Mouse (Mus musculus): ENCODE data around the gene Fbxo31. TPM values are rescaled to one million over a fixed set of nuclear protein-coding genes. Genes with fewer than 3 reads are reported as not detected.

The Fbxo31 gene
- polyA plus RNA-seq, 1 experiment from 2014 or later = 17.0 TPM

GRCm38 (mm10) chr8:121559801-121560200 is 18.8 kb downstream of the Fbxo31 start:
- peaks cover 48% of the 10 kb centered on the region for H3K36me3 ChIP-seq

GRCm38 (mm10) chr8:121558538-121558937 is 20.1 kb downstream of the Fbxo31 start:
- H3K4me3 ChIP-seq = no peak overlapping the region
- H3K27ac ChIP-seq = no peak overlapping the region
- no peak for DNase-seq (ENCODE audit: low spot score)
- H3K27me3 ChIP-seq (ENCODE audit: insufficient read depth, poor library complexity, severe bottlenecking) = no peaks in the 10 kb centered on the region
- H3K4me1 ChIP-seq = peaks cover 17% of the 10 kb centered on the region
- 90% methylated on average over 16 of the region's 16 CpGs for WGBS
- H3K36me3 ChIP-seq = peaks cover 55% of the 10 kb centered on the region
- H3K9me3 ChIP-seq = no peaks in the 10 kb centered on the region

More at GRCm38 (mm10) chr8:121559801-121560200, 18.8 kb downstream of the Fbxo31 start:
- H3K4me3 ChIP-seq = no peak overlapping the region
- no peaks in the 10 kb centered on the region for H3K9me3 ChIP-seq
- peaks cover 26% of the 10 kb centered on the region for H3K4me1 ChIP-seq
- no peak for DNase-seq (ENCODE audit: low spot score)
- no peaks in the 10 kb centered on the region for H3K27me3 ChIP-seq (ENCODE audit: insufficient read depth, poor library complexity, severe bottlenecking)
- H3K27ac ChIP-seq = no peak overlapping the region
- 91% methylated on average over 12 of the region's 12 CpGs for WGBS

DNA sequence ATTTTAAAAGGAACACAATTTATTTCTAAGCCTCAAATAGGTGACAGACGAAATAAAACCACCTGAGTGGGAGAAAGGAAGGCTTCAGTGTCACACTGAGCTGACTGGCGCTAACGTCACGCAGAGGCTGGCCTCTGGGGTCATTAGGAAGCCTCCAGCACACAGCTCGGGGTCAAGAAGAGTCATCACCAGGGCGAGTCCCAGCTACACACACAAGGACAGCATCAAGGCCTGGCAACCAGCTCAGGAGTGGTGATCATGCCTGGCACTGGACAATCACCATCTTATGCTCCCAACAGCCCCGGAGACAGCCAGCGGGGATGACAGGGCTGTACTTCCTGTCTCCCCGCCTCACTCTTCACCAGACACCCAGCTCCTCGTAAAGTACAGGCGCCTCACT is 20.9 kb downstream of the Fbxo31 start:
- Histone ChIP-seq H3K4me1 (peaks cover 10% of the 10 kb centered on the region), H3K27me3 (ENCODE audit: insufficient read depth, poor library complexity, severe bottlenecking) (no peaks in the 10 kb centered on the region), H3K9me3 (no peaks in the 10 kb centered on the region), H3K36me3 (peaks cover 62% of the 10 kb centered on the region), H3K4me3 (no peak overlapping the region), H3K27ac (no peak overlapping the region)
- no peak for DNase-seq (ENCODE audit: low spot score)
- 89% methylated on average over 11 of the region's 11 CpGs for WGBS

GRCm38 (mm10) chr8:121553831-121554475 is 24.7 kb downstream of the Fbxo31 start:
- peaks cover 83% of the 10 kb centered on the region for H3K36me3 ChIP-seq
- 93% methylated on average over 32 of the region's 32 CpGs for WGBS
- H3K4me3 ChIP-seq = no peak overlapping the region
- H3K9me3 ChIP-seq = no peaks in the 10 kb centered on the region
- peaks cover 14% of the 10 kb centered on the region for H3K4me1 ChIP-seq
- no peak overlapping the region for H3K27ac ChIP-seq
- DNase-seq (ENCODE audit: low spot score) = no peak
- H3K27me3 ChIP-seq (ENCODE audit: insufficient read depth, poor library complexity, severe bottlenecking) = no peaks in the 10 kb centered on the region

DNA sequence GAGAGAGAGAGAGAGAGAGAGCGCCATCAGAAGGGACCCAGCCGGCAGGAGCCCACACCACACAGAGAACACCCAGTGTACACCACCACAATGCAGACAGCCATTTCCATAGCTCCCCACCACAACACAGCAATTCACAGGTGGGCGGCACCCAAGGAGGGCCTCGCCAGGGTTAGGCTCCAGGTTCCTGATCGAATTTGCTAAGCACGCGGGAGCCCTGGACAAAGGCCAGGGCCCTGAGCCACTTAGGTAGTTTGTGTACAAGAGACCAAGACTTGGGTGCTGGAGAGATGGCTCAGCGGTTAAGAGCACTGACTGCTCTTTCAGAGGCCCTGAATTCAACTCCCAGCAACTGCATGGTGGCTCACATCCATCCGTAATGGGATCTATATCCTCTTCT is 26.1 kb downstream of the Fbxo31 start:
- Histone ChIP-seq H3K4me3 (no peak overlapping the region), H3K9me3 (no peaks in the 10 kb centered on the region), H3K27me3 (ENCODE audit: insufficient read depth, poor library complexity, severe bottlenecking) (no peaks in the 10 kb centered on the region), H3K36me3 (peaks cover 69% of the 10 kb centered on the region), H3K27ac (no peak overlapping the region), H3K4me1 (peaks cover 15% of the 10 kb centered on the region)
- 91% methylated on average over 9 of the region's 9 CpGs for WGBS
- no peak for DNase-seq (ENCODE audit: low spot score)

GRCm38 (mm10) chr8:121551065-121551985 is 27.3 kb downstream of the Fbxo31 start:
- 54% methylated on average over 24 of the region's 24 CpGs for WGBS
- Histone ChIP-seq H3K27me3 (ENCODE audit: insufficient read depth, poor library complexity, severe bottlenecking) (no peaks in the 10 kb centered on the region), H3K27ac (no peak overlapping the region), H3K9me3 (no peaks in the 10 kb centered on the region), H3K4me3 (no peak overlapping the region), H3K36me3 (peaks cover 64% of the 10 kb centered on the region), H3K4me1 (peaks cover 19% of the 10 kb centered on the region)
- DNase-seq (ENCODE audit: low spot score) = no peak

GRCm38 (mm10) chr8:121550056-121550455 is 28.6 kb downstream of the Fbxo31 start:
- Histone ChIP-seq H3K4me1 (peaks cover 20% of the 10 kb centered on the region), H3K27ac (no peak overlapping the region), H3K27me3 (ENCODE audit: insufficient read depth, poor library complexity, severe bottlenecking) (peaks cover 10% of the 10 kb centered on the region; the same call in 1 of the 2 replicates), H3K36me3 (peaks cover 57% of the 10 kb centered on the region), H3K9me3 (no peaks in the 10 kb centered on the region), H3K4me3 (no peak overlapping the region)
- WGBS = 87% methylated on average over 6 of the region's 6 CpGs
- DNase-seq (ENCODE audit: low spot score) = no peak

GRCm38 (mm10) chr8:121547132-121547531 is 31.5 kb downstream of the Fbxo31 start:
- H3K27me3 ChIP-seq (ENCODE audit: insufficient read depth, poor library complexity, severe bottlenecking) = peaks cover 19% of the 10 kb centered on the region
- peak; percentile 88 for DNase-seq (ENCODE audit: low spot score)
- 10% methylated on average over 7 of the region's 7 CpGs for WGBS
- H3K36me3 ChIP-seq = peaks cover 29% of the 10 kb centered on the region
- no peaks in the 10 kb centered on the region for H3K9me3 ChIP-seq
- no peak overlapping the region for H3K27ac ChIP-seq
- H3K4me1 ChIP-seq = peaks cover 30% of the 10 kb centered on the region
- no peak overlapping the region for H3K4me3 ChIP-seq

GRCm38 (mm10) chr8:121544936-121545335 is 33.7 kb downstream of the Fbxo31 start:
- DNase-seq (ENCODE audit: low spot score) = no peak
- Histone ChIP-seq H3K4me1 (peaks cover 16% of the 10 kb centered on the region; the same call in 1 of the 2 replicates), H3K27me3 (ENCODE audit: insufficient read depth, poor library complexity, severe bottlenecking) (peaks cover 24% of the 10 kb centered on the region), H3K4me3 (no peak overlapping the region), H3K36me3 (peaks cover 8% of the 10 kb centered on the region), H3K27ac (no peak overlapping the region), H3K9me3 (no peaks in the 10 kb centered on the region)
- whole genome bisulfite sequencing = 43% methylated on average over 11 of the region's 11 CpGs

DNA sequence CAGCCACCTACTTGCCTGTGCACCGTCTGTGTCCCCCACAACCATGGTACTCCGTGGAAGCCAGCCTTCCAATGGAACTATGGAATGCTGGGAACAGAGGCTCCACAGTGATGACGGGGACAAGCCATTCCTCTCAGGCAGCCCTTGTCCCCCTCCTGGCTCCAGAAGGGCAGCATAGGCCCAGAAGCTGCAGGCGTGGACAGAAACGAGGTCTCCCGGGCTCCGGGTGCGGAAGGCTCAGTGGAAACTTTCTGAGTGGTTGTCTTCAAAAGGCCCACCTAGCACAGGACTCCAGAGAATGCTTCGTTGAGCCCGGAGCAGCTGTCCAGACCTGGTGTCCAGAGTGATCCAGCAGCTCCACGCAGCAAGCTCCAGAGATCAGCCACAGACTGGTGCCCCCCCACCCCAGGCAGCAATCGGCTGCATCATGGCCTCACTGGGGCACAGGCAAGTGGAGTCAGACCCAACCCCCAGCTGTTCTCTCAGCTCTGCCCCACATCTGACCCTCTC is 34.3 kb downstream of the Fbxo31 start, which contains the start of gene 1700018B08Rik:
Gene 1700018B08Rik (minus strand): TSS at position 45 of the 510 bp plus-strand sequence.
- no peak within 1 kb of the TSS for H3K27ac ChIP-seq
- H3K4me1 ChIP-seq = peaks cover 16% of the 10 kb centered on the region; the same call in 1 of the 2 replicates
- DNase-seq (ENCODE audit: low spot score) = no peak
- H3K9me3 ChIP-seq = no peaks in the 10 kb centered on the region
- 76% methylated on average over 12 of the region's 12 CpGs for WGBS
- peaks cover 2% of the 10 kb centered on the region; the same call in 1 of the 2 replicates for H3K36me3 ChIP-seq
- peaks cover 30% of the 10 kb centered on the region for H3K27me3 ChIP-seq (ENCODE audit: insufficient read depth, poor library complexity, severe bottlenecking)
- no peak within 1 kb of the TSS for H3K4me3 ChIP-seq

- peaks cover 34% of the 10 kb centered on the region for H3K27me3 ChIP-seq (ENCODE audit: insufficient read depth, poor library complexity, severe bottlenecking)
- no peak overlapping the region for H3K27ac ChIP-seq
- 64% methylated on average over 13 of the region's 13 CpGs for WGBS
- no peak overlapping the region for H3K4me3 ChIP-seq
- no peak for DNase-seq (ENCODE audit: low spot score)
- H3K9me3 ChIP-seq = no peaks in the 10 kb centered on the region
- peaks cover 16% of the 10 kb centered on the region; the same call in 1 of the 2 replicates for H3K4me1 ChIP-seq
- H3K36me3 ChIP-seq = no peaks in the 10 kb centered on the region
These were observed 35.7 kb downstream of the Fbxo31 start for GRCm38 (mm10) chr8:121542901-121543300.

DNA sequence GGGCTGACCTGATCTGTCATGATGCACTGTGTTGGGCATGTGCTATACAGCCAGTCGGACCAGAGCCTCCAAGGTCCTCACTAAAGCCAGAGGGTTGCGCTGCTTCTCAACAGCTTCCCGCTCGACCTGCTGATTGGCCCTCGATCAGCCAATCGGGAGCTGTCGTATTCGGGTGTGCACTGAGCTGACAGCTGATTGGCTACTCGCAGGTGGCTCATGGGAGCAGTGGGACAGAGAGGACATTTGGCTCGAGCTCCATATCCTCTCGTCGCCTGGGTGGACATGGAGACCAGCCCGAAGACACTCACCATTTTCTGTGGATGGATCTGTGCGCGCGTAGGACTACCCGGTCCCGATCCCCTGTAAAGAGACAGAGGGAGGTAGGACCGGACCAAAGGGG is 36.7 kb downstream of the Fbxo31 start:
- Histone ChIP-seq H3K36me3 (no peaks in the 10 kb centered on the region), H3K4me1 (peaks cover 11% of the 10 kb centered on the region; the same call in 1 of the 2 replicates), H3K27me3 (ENCODE audit: insufficient read depth, poor library complexity, severe bottlenecking) (peaks cover 34% of the 10 kb centered on the region), H3K4me3 (no peak overlapping the region), H3K9me3 (no peaks in the 10 kb centered on the region), H3K27ac (no peak overlapping the region)
- 72% methylated on average over 19 of the region's 19 CpGs for WGBS
- no peak for DNase-seq (ENCODE audit: low spot score)

- no peak overlapping the region for H3K4me3 ChIP-seq
- no peaks in the 10 kb centered on the region for H3K9me3 ChIP-seq
- H3K4me1 ChIP-seq = peaks cover 6% of the 10 kb centered on the region; the same call in 1 of the 2 replicates
- H3K27me3 ChIP-seq (ENCODE audit: insufficient read depth, poor library complexity, severe bottlenecking) = peaks cover 15% of the 10 kb centered on the region
- no peaks in the 10 kb centered on the region for H3K36me3 ChIP-seq
- no peak overlapping the region for H3K27ac ChIP-seq
- DNase-seq (ENCODE audit: low spot score) = no peak
- 45% methylated on average over 5 of the region's 5 CpGs for WGBS
These were observed 46.2 kb downstream of the Fbxo31 start for GRCm38 (mm10) chr8:121532381-121532780.

Measured in heart, embryonic 10.5 days (tissue).